Mouse (Mus musculus) heart, embryonic 10.5 days (tissue): ENCODE measurements around the gene Zglp1. TPM values are rescaled to one million over a fixed set of nuclear protein-coding genes. Genes with fewer than 3 reads are reported as not detected.

Source experiments
- DNase-seq: peaks from one replicate; pipeline ENCODE4 v3.0.0-alpha.2; 2017; ENCODE audit warnings: low spot score
- H3K27ac ChIP-seq: fragments of 300-500 bp; sonication (generic); 2 replicates; pipeline ENCODE4 v1.5.1; 2016; ENCODE audit warnings: mild to moderate bottlenecking
- H3K27me3 ChIP-seq: fragments of 300-500 bp; sonication (generic); 2 replicates; pipeline ENCODE4 v1.6.1; 2016; ENCODE audit warnings: mild to moderate bottlenecking; ENCODE audit not compliant: poor library complexity, insufficient read depth, severe bottlenecking
- H3K36me3 ChIP-seq: fragments of 300-500 bp; sonication (generic); 2 replicates; pipeline ENCODE4 v1.6.1; 2016; ENCODE audit warnings: mild to moderate bottlenecking, moderate library complexity
- H3K4me1 ChIP-seq: fragments of 300-500 bp; sonication (generic); 2 replicates; pipeline ENCODE4 v1.6.1; 2016; ENCODE audit warnings: mild to moderate bottlenecking
- H3K4me3 ChIP-seq: fragments of 300-500 bp; sonication (generic); 2 replicates; pipeline ENCODE4 v1.5.1; 2016; ENCODE audit warnings: mild to moderate bottlenecking, moderate library complexity
- H3K9me3 ChIP-seq: fragments of 300-500 bp; sonication (generic); 2 replicates; pipeline ENCODE4 v1.6.1; 2016; ENCODE audit warnings: mild to moderate bottlenecking, moderate library complexity
- WGBS: fragments of 180-500 bp; shearing (Covaris S2); methylation state at CpG from one replicate; pipeline ENCODE4 v1.1.7; 2016; 5-methylcytosine and 5-hydroxymethylcytosine counted together
- polyA plus RNA-seq: library from polyadenylated mRNA; unstranded; fragments of >200 nt; fragmentation: Nextera tagmentation; extraction: Ambion mirVana; gene quantifications from 2 replicates; pipeline ENCODE4 v1.2.1, GENCODE M21; 2016

Gene Zglp1
- polyA plus RNA-seq, 1 experiment from 2014 or later, result 1.9 TPM

DNA sequence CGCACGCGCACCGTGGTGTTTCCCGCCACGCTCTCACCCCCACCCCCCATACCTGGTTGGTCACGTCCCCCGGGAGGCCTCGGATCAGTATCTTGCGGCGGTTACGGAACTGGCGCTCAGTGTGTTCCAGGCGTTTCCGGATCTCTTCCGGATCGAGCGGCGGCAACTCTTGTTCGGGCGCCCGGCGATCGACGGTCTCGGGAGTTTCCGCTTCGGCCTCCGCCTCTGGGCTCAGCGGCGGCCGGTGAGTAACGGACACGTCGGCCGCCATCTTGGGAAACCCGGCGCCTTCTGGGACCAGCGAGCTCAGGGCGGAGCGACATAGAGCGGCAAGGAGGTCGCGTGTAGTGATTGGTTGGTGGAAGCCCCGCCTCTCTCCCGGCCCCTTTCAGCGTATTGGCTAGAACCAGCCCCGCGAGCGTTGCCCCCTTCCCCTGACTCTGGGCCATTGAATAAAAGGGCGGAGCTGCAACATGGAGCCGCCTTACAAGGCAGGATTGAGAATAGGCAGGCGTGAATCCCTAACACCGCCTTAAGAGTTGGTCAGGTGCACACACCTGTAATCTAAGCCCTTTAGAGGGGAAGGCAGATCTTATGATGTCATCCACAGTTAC, 24.9 kb upstream of the Zglp1 start, which contains the start of the genes Gm38431 and Raver1:
Gene Gm38431 (minus strand): TSS at position 291 of the 614 bp plus-strand sequence.
Gene Raver1 (minus strand): TSS at position 302 of the 614 bp plus-strand sequence.
- peaks cover 24% of the 10 kb centered on the region for H3K4me1 ChIP-seq
- no peaks in the 10 kb centered on the region for H3K27me3 ChIP-seq
- peaks cover 43% of the 10 kb centered on the region for H3K36me3 ChIP-seq
- DNase-seq, result peak; percentile 99
- WGBS, result under 1% methylated on average over 54 of the region's 54 CpGs
- H3K4me3 ChIP-seq, result peak within 1 kb of the TSS; percentile 81
- H3K27ac ChIP-seq, result peak within 1 kb of the TSS; percentile 97
- H3K9me3 ChIP-seq, result no peaks in the 10 kb centered on the region

DNA sequence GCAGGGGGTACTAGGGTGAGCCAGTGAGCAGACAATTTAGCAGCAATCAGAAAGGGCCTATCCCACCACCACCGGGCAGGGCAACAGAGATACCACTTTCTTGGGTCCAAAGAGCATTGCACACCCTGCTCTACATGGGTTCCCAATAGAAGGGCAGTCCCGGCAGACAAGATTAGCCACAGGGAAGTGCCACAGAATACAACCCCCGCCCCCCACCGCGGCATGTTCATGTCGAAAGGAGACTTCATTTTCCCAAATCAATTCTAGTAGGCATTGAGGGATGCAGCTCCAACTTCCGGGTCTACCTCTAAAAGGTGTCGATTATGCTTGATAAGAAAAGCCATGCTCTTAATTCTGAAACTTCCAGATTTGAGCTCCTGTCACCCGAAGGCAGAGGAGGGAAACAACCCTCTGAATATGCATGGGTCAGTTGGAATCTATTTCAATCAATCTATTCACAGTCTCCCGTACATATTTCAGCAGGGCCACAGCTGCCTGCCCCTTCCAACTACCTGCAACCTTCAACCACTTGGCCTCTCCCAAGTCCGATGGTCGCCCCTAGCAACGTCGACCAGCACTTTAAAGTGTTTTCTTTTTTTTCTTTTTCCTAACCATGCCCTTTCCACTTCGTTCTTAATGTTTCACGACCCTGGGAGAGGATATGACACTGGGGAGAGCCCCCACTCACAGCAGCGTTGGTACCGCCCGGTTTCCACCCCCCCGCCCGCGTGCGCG, 24.2 kb upstream of the Zglp1 start:
- Histone ChIP-seq H3K4me1 (peaks cover 24% of the 10 kb centered on the region), H3K27ac (peak overlapping the region; percentile 97), H3K4me3 (peak overlapping the region; percentile 81), H3K9me3 (no peaks in the 10 kb centered on the region), H3K27me3 (no peaks in the 10 kb centered on the region), H3K36me3 (peaks cover 49% of the 10 kb centered on the region)
- DNase-seq, result peak; percentile 82
- WGBS, result 4% methylated on average over 24 of the region's 24 CpGs

DNA sequence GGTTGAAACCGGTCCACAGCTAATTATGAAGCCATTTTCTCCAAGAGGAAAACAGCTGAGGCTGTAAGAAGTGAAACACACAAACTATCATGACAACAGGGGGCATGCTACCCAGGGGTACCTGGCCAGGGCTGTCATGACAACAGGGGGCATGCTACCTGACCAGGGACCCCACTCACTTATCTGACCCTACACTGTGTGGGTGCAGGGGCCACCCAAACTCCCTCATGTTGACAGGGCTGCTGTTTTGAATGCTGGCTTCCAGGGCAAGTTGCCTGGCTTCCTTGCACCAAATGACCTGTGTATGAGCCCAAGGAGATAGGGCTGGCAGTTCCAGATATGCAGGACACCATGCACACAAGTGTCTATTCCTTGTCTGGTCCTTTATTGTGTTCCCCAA, 23.6 kb upstream of the Zglp1 start:
- Histone ChIP-seq H3K4me1 (peaks cover 24% of the 10 kb centered on the region), H3K4me3 (peak overlapping the region; percentile 81), H3K27me3 (no peaks in the 10 kb centered on the region), H3K9me3 (no peaks in the 10 kb centered on the region), H3K36me3 (peaks cover 55% of the 10 kb centered on the region), H3K27ac (peak overlapping the region; percentile 97; the same call in 1 of the 2 replicates)
- 81% methylated on average over 1 of the region's 1 CpGs for WGBS
- DNase-seq, result no peak

DNA sequence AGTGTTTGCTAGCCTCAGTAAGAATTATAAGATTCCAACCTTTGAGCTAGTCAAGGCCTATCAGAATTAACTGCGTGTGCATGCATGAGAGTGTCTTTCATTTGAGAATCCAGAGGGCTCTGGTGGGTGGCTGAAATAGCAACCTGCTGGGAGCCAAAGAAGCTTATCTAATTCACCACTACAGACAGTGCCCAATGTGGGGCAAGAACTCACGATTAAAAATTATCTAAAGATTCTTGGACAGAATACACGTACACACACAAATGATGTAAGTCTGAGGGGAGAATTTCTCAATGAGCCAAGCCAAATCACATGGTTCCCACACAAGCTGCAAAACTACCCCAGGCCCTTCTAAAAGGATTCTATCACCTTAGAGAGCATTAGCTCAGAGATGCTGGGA, 16.4 kb upstream of the Zglp1 start:
- H3K27ac ChIP-seq, result no peak overlapping the region
- 0 out of 2 replicates have a peak, but pooled peaks cover 3% of the 10 kb centered on the region for H3K4me1 ChIP-seq
- no peak overlapping the region for H3K4me3 ChIP-seq
- H3K27me3 ChIP-seq, result no peaks in the 10 kb centered on the region
- H3K36me3 ChIP-seq, result peaks cover 96% of the 10 kb centered on the region
- no peak for DNase-seq
- no peaks in the 10 kb centered on the region for H3K9me3 ChIP-seq
- 88% methylated on average over 3 of the region's 3 CpGs for WGBS

DNA sequence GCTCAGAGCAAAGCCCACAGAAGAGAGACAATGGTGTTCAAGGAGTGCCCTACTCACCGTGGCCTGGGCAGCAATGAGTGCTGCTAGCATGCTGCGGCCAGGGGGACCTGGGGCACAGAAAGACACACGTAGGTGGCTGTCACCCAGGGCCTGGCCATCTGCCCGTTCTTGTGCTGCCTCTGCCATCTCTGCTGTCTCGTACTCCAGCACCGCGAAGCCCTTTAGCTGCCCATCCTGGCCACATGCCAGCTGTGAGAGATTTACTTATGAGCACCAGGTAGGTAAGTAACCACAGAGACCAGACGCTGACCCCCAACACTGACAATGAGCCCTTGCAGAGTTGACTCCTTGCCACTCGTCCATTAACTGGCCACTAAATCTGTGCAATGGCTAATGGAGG, 14.2 kb upstream of the Zglp1 start:
- Histone ChIP-seq H3K9me3 (no peaks in the 10 kb centered on the region), H3K4me3 (no peak overlapping the region), H3K27ac (no peak overlapping the region), H3K36me3 (peaks cover 96% of the 10 kb centered on the region), H3K4me1 (0 out of 2 replicates have a peak, but pooled peaks cover 3% of the 10 kb centered on the region), H3K27me3 (no peaks in the 10 kb centered on the region)
- DNase-seq, result no peak
- 93% methylated on average over 9 of the region's 9 CpGs for WGBS

DNA sequence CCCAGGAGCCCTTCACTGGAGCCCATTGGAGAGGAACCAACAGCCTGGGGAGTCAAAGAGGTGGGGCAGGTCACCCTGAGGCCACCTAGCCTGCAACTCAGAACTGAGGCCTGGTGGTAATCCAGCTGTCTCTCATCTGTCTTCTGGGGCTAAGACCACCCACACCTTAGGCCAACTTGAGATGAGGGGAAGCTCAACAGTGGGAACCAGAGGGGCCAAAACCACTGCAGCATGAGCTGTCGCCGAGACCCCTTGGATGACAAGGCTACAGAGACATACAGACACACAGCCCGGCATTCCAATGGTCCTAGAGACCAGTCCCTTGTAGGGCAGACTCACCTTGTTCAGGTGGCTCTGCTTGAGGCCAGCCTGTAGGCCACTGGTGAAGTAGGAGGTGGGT, 8.7 kb upstream of the Zglp1 start:
- no peak for DNase-seq
- Histone ChIP-seq H3K27ac (no peak overlapping the region), H3K27me3 (no peaks in the 10 kb centered on the region), H3K36me3 (peaks cover 78% of the 10 kb centered on the region), H3K9me3 (no peaks in the 10 kb centered on the region), H3K4me3 (no peak overlapping the region), H3K4me1 (peaks cover 18% of the 10 kb centered on the region)
- WGBS, result 91% methylated on average over 3 of the region's 3 CpGs

DNA sequence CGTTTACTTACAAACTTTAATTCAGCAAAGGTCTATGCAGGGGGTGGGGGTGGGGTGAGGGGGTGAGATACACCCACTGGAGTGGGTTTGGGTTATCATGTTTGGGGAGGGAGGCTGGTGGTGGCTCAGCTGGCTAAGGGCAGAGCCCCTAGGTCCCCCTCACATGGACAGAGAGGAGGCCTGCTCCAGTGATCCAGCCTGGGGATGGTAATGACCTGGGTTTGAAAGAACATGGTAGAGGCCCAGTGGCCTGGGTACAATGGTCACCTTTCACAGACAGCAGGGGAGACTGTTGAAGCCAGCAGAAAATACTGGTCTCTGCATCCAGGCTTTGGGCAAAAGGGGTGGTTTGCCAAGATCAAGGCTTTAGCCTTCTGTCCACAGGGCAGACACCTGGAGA, 7.3 kb upstream of the Zglp1 start:
- Histone ChIP-seq H3K27me3 (no peaks in the 10 kb centered on the region), H3K4me1 (peaks cover 15% of the 10 kb centered on the region), H3K4me3 (no peak overlapping the region), H3K36me3 (peaks cover 72% of the 10 kb centered on the region), H3K9me3 (no peaks in the 10 kb centered on the region), H3K27ac (no peak overlapping the region)
- no peak for DNase-seq
- WGBS, result 78% methylated on average over 1 of the region's 1 CpGs

DNA sequence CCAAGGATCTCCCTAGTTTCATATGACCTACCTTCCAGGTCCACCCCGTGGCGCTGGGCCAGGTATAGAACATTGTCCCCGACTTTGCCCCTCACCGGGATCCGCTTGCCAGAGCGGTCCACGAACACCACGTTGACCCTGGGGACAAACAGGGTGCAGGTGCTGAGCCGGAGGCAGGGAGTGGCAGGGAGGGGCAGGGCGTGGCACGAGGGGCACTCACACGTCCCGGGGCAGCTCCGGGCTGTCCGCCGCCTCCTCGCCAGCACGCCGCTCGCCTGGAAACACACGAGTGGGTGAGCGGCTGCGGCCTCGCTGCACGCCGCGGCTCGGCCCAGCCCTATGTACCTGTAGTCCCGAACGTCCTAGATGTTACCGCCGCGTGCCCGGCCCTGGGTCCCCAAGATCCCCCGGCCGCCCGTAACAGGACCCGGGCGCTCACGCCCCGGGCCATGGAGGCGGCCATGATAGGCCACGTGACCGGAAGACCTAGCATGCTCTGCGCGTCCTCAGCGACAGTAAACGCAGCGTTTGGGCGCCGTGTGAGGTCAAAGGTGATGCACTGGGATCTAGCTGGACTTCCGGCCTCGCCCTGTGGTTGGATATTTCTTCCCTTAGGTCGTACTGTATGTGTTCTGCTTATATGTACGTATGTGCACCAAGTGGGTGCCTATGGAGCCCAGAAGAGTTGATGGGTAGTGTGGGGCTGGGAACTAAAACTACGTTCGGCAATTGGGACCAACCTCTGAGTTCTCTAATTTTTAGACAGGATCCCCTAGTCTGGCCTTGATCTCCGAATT, 6.3 kb upstream of the Zglp1 start, which contains the start of the genes Gm49373 and Fdx1l:
Gene Gm49373 (minus strand): TSS at position 53 of the 797 bp plus-strand sequence.
Gene Fdx1l (minus strand): TSS at position 571 of the 797 bp plus-strand sequence.
- peaks cover 64% of the 10 kb centered on the region for H3K36me3 ChIP-seq
- no peaks in the 10 kb centered on the region for H3K27me3 ChIP-seq
- H3K4me1 ChIP-seq, result peaks cover 15% of the 10 kb centered on the region
- 3% methylated on average over 58 of the region's 58 CpGs for WGBS
- no peaks in the 10 kb centered on the region for H3K9me3 ChIP-seq
- DNase-seq, result peak; percentile 96
- peak within 1 kb of the TSS; percentile 93 for H3K27ac ChIP-seq
- peak within 1 kb of the TSS; percentile 88 for H3K4me3 ChIP-seq

DNA sequence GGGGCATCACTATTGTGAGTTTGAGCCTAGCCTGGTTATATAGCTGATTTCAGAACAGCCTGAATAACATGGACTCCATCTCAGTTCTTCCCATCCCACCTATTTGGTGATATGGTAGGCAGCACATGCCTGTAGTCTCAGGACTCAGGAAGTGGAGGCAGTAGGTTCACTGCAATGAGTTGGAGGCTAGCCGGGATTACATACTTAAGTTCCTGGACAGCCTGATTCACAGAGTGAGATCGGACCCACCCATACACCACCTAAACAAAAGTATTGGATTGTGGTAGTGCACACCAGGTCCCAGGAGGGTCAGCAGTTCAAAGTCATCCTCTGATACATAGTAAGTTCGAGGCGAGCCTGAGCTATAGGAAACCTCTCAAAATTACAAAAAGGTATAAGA, 5.7 kb upstream of the Zglp1 start:
- H3K27me3 ChIP-seq, result no peaks in the 10 kb centered on the region
- H3K9me3 ChIP-seq, result no peaks in the 10 kb centered on the region
- H3K27ac ChIP-seq, result peak overlapping the region; percentile 93
- DNase-seq, result no peak
- peaks cover 15% of the 10 kb centered on the region for H3K4me1 ChIP-seq
- peak overlapping the region; percentile 88 for H3K4me3 ChIP-seq
- peaks cover 64% of the 10 kb centered on the region for H3K36me3 ChIP-seq
- 13% methylated on average over 4 of the region's 4 CpGs for WGBS

DNA sequence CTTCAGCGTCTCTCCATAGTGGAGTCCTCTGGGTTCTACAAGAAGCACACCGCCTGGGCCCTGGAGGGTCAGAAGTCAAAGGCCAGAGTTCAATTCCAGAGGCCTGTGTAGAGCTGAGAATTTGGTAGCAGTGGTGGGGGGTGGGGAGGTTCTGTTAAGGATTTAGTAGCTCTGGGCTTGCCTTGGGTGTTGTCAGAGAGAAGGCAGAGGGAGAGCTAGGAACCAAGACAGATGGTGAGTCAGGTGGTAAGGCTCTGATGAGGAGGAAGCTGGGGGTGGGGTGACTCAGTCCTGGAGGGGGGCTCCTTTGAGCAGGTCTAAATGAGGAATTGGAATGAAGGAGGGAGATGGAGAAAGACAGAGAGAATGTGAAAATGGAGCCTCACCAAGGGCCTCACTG, 4.0 kb downstream of the Zglp1 start:
- Histone ChIP-seq H3K36me3 (peaks cover 51% of the 10 kb centered on the region), H3K4me3 (no peak overlapping the region), H3K27ac (no peak overlapping the region), H3K4me1 (no peaks in the 10 kb centered on the region), H3K27me3 (no peaks in the 10 kb centered on the region), H3K9me3 (no peaks in the 10 kb centered on the region)
- 95% methylated on average over 2 of the region's 2 CpGs for WGBS
- DNase-seq, result no peak

DNA sequence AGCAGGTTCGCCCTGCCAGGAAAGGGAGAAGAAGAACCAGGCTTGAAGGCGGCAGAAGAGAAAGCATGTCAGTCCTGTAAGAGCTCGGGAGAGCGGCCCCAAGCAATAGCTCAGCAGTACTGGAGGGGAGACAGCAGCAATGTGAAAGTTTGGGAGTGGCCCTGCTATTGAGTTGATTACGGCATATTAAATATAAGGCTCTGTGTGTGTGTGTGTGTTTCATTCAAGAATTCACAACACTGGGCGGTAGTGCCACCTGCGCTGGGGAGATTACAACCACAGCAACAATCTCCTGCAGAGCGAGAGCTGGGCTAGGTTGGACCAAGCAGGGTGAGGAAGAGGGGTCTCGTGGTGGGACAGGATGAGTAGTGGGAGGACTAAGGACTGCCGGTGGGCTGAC, 15.3 kb downstream of the Zglp1 start:
- peaks cover 23% of the 10 kb centered on the region for H3K27me3 ChIP-seq

DNA sequence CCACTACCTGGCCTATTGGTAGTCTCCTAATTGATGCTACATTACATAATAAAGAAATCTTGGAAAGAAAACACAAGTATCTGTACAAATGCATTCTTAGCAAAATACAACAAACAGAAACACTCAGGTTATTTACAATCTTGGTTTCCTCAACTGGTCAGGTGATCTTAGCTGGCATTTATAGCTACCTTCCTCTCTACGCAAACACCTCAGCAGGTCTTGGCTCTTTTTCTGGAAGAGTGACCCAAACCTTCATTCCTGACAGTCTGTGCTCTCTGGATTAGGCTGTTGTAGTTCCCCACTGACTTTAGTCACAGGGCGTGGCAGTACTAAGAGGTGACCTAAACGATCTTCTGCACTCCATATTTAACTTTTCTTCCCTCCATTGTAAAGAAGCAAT, 21.7 kb downstream of the Zglp1 start:
- peaks cover 7% of the 10 kb centered on the region; the same call in 1 of the 2 replicates for H3K4me1 ChIP-seq
- peaks cover 15% of the 10 kb centered on the region for H3K27me3 ChIP-seq
- H3K4me3 ChIP-seq, result no peak overlapping the region
- H3K36me3 ChIP-seq, result no peaks in the 10 kb centered on the region
- DNase-seq, result no peak
- no peaks in the 10 kb centered on the region for H3K9me3 ChIP-seq
- no peak overlapping the region for H3K27ac ChIP-seq
- 74% methylated on average over 3 of the region's 3 CpGs for WGBS

More for the DNA sequence above, 15.3 kb downstream of the Zglp1 start:
- DNase-seq, result no peak
- no peak overlapping the region for H3K4me3 ChIP-seq
- no peaks in the 10 kb centered on the region for H3K9me3 ChIP-seq
- no peaks in the 10 kb centered on the region for H3K36me3 ChIP-seq
- WGBS, result 60% methylated on average over 10 of the region's 10 CpGs
- no peak overlapping the region for H3K27ac ChIP-seq
- H3K4me1 ChIP-seq, result peaks cover 4% of the 10 kb centered on the region
